In genomic region chr11:61584830-61585229, GRCm38 (mm10) we compare ENCODE assay signal across 22 mouse cellular contexts. TPM values are rescaled to one million over a fixed set of nuclear protein-coding genes. Genes with fewer than 3 reads are reported as not detected.
DNase-seq lines count a peak whose midpoint lies in the region; ATAC-seq and TF ChIP-seq lines count a peak whose summit lies in the region.
"Had no signal": no experiment of that assay in that cellular context is flagged by ENCODE, and none has a peak within 500 bp of the region (broad histone marks: within the 10 kb centered on the region; RNA-seq: fewer than 3 reads in every experiment).

No protein-coding gene starts in this region.

- WGBS in lung, postnatal 0 days, result 61% methylated on average over 4 of the region's 4 CpGs
- 77% methylated on average over 4 of the region's 4 CpGs for WGBS in midbrain, postnatal 0 days

- no peaks in the 10 kb centered on the region for H3K9me3 ChIP-seq in ES-Bruce4 (replicated peaks; ENCODE audit: control insufficient read depth, insufficient read depth, low read length, poor library complexity, severe bottlenecking)
- no peaks in the 10 kb centered on the region for H3K9me3 ChIP-seq in lung, postnatal 0 days (ENCODE audit: low read length)
- H3K9me3 ChIP-seq in midbrain, postnatal 0 days (ENCODE audit: low read length), result no peaks in the 10 kb centered on the region
- H3K9me3 ChIP-seq: embryonic facial prominence, embryonic 13.5 days; G1E; heart, embryonic 13.5 days; hindbrain, embryonic 15.5 days had no signal

- no peak overlapping the region for H3K9ac ChIP-seq in ES-Bruce4 (ENCODE audit: low read depth, poor library complexity, severe bottlenecking)
- no peak overlapping the region for H3K9ac ChIP-seq in lung, postnatal 0 days (replicated peaks; ENCODE audit: low read depth)
- H3K9ac ChIP-seq in midbrain, postnatal 0 days (replicated peaks; ENCODE audit: low read length, poor library complexity, severe bottlenecking), result no peak overlapping the region
- H3K9ac ChIP-seq: embryonic facial prominence, embryonic 13.5 days; heart, embryonic 13.5 days; hindbrain, embryonic 15.5 days had no signal

- no peak for TF ChIP-seq CTCF in ES-Bruce4 (IDR thresholded peaks at IDR 0.05; ENCODE audit: low read depth, low read length)
- TF ChIP-seq CTCF in lung, postnatal 0 days (IDR thresholded peaks at IDR 0.05), result no peak
- TF ChIP-seq CTCF in midbrain, postnatal 0 days (IDR thresholded peaks at IDR 0.05), result no peak

- H3K4me3 ChIP-seq in ES-Bruce4 (ENCODE audit: low read depth, low read length), result no peak overlapping the region
- no peak overlapping the region for H3K4me3 ChIP-seq in lung, postnatal 0 days (ENCODE audit: low read depth, low read length)
- H3K4me3 ChIP-seq in midbrain, postnatal 0 days (ENCODE audit: low read depth, low read length), result no peak overlapping the region
- H3K4me3 ChIP-seq: embryonic facial prominence, embryonic 13.5 days; erythroblast, embryonic 14.5 days; forebrain, embryonic 10.5 days; heart, embryonic 13.5 days; hindbrain, embryonic 15.5 days had no signal

- peak; percentile 85 for TF ChIP-seq EP300 in ES-Bruce4 (IDR thresholded peaks at IDR 0.05; ENCODE audit: insufficient read depth, low read depth, low read length)
- no peak for TF ChIP-seq EP300 in lung, postnatal 0 days (IDR thresholded peaks at IDR 0.05)

- no peak for ATAC-seq in lung, postnatal 0 days
- ATAC-seq in midbrain, postnatal 0 days (ENCODE audit: low FRiP score), result no peak
- ATAC-seq: activated CD4-positive, CD25-positive, alpha-beta regulatory T cell, adult 4 months; CD4-positive, CD25-positive, alpha-beta regulatory T cell, adult 4 months; forebrain, embryonic 14.5 days; intestine, embryonic 16.5 days had no signal

- no peak overlapping the region for H3K4me2 ChIP-seq in lung, postnatal 0 days (replicated peaks; ENCODE audit: low read depth, low read length)
- no peak overlapping the region for H3K4me2 ChIP-seq in midbrain, postnatal 0 days (ENCODE audit: low read depth, low read length, poor library complexity, severe bottlenecking)
- H3K4me2 ChIP-seq: embryonic facial prominence, embryonic 13.5 days; heart, embryonic 13.5 days; hindbrain, embryonic 15.5 days had no signal

- peaks cover 2% of the 10 kb centered on the region for H3K4me1 ChIP-seq in ES-Bruce4 (ENCODE audit: control insufficient read depth, insufficient read depth, low read length)
- no peaks in the 10 kb centered on the region for H3K4me1 ChIP-seq in lung, postnatal 0 days (ENCODE audit: insufficient read depth, low read depth, low read length)
- H3K4me1 ChIP-seq in midbrain, postnatal 0 days (ENCODE audit: insufficient read depth, low read length), result no peaks in the 10 kb centered on the region
- H3K4me1 ChIP-seq: embryonic facial prominence, embryonic 13.5 days; forebrain, embryonic 10.5 days; heart, embryonic 13.5 days; hindbrain, embryonic 15.5 days had no signal

- no peaks in the 10 kb centered on the region for H3K27me3 ChIP-seq in ES-Bruce4 (ENCODE audit: control insufficient read depth, insufficient read depth, low read length, poor library complexity, severe bottlenecking)
- H3K27me3 ChIP-seq in lung, postnatal 0 days (replicated peaks; ENCODE audit: insufficient read depth, low read length), result no peaks in the 10 kb centered on the region
- H3K27me3 ChIP-seq in midbrain, postnatal 0 days (ENCODE audit: insufficient read depth, low read length), result no peaks in the 10 kb centered on the region
- H3K27me3 ChIP-seq: embryonic facial prominence, embryonic 13.5 days; heart, embryonic 13.5 days; hindbrain, embryonic 15.5 days had no signal

- no peaks in the 10 kb centered on the region for H3K36me3 ChIP-seq in ES-Bruce4 (ENCODE audit: control insufficient read depth, insufficient read depth, low read length, poor library complexity, severe bottlenecking)
- no peaks in the 10 kb centered on the region for H3K36me3 ChIP-seq in lung, postnatal 0 days (ENCODE audit: insufficient read depth, low read length)
- H3K36me3 ChIP-seq in midbrain, postnatal 0 days (ENCODE audit: insufficient read depth, low read length), result no peaks in the 10 kb centered on the region
- H3K36me3 ChIP-seq: embryonic facial prominence, embryonic 13.5 days; forebrain, embryonic 10.5 days; G1E; heart, embryonic 13.5 days; hindbrain, embryonic 15.5 days had no signal

- DNase-seq in gastrocnemius, postnatal 25 days, result peak; percentile 46
- DNase-seq in gastrocnemius, adult 8-10 months (ENCODE audit: low spot score in 2 of 2), result no peak
- peak; percentile 54 for DNase-seq in R1 (ENCODE audit: low read depth, low spot score)
- no peak for DNase-seq in lung, postnatal 0 days (ENCODE audit: low spot score)
- no peak for DNase-seq in midbrain, postnatal 0 days (ENCODE audit: low spot score)
- DNase-seq: adrenal gland, postnatal 14 days; B cell, adult 2 months; cerebellum, adult 11-12 months; cerebellum, adult 9-10 months; cerebellum, postnatal 25 days; heart, postnatal 36 days had no signal

- peak overlapping the region; percentile 52 for H3K27ac ChIP-seq in ES-Bruce4 (ENCODE audit: insufficient read depth, low read length)
- no peak overlapping the region for H3K27ac ChIP-seq in lung, postnatal 0 days (ENCODE audit: low read length)
- H3K27ac ChIP-seq in midbrain, postnatal 0 days (ENCODE audit: low read depth, low read length), result no peak overlapping the region
- H3K27ac ChIP-seq: embryonic facial prominence, embryonic 13.5 days; forebrain, embryonic 10.5 days; heart, embryonic 13.5 days; hindbrain, embryonic 15.5 days had no signal

- TF ChIP-seq POLR2A in ES-Bruce4 (IDR thresholded peaks at IDR 0.05; ENCODE audit: insufficient read depth, low read length), result no peak

RNA-seq across cellular contexts. Expression of gene Epn2, which starts 5.3 kb away (rescaled TPM):
- total RNA-seq in gastrocnemius, postnatal 25 days (2021), result 10 to 100 TPM; 15.0 to 15.5 TPM
- 10 to 100 TPM; 18.3 to 23.2 (median 21.5) TPM for total RNA-seq in gastrocnemius, adult 8-10 months (2022)
- 70.0 and 76.0 TPM in 2 replicates for polyA plus RNA-seq in ES-Bruce4 (2011; ENCODE audit: insufficient read depth, insufficient read length, low read depth, missing spikeins)
- polyA plus RNA-seq in lung, postnatal 0 days (2015; fragmentation: Nextera tagmentation; extraction: Ambion mirVana), result 41.0 and 47.7 TPM in 2 replicates
- 74.3 and 86.4 TPM in 2 replicates for total RNA-seq in midbrain, postnatal 0 days (2014; rRNA removed)
- 67.9 and 74.9 TPM in 2 replicates for polyA plus RNA-seq in midbrain, postnatal 0 days (2015; fragmentation: Nextera tagmentation; extraction: Ambion mirVana)
- polyA plus RNA-seq: erythroblast, embryonic 14.5 days had no signal

Comparison
In these comparisons a context has a peak if more than half of its experiments do, and no peak if none do; other contexts are left out.
1. DNase-seq: peak in gastrocnemius, postnatal 25 days (single experiment) and R1 (single experiment); none in gastrocnemius, adult 8-10 months (0 of 2), lung, postnatal 0 days (single experiment) and midbrain, postnatal 0 days (single experiment).